ENCODE assay signal across 18 mouse cellular contexts in genomic region chr14:61267908-61268475, GRCm38 (mm10). TPM values are rescaled to one million over a fixed set of nuclear protein-coding genes. Genes with fewer than 3 reads are reported as not detected.
DNase-seq lines count a peak whose midpoint lies in the region; ATAC-seq and TF ChIP-seq lines count a peak whose summit lies in the region.
"Had no signal": no experiment of that assay in that cellular context is flagged by ENCODE, and none has a peak within 500 bp of the region (broad histone marks: within the 10 kb centered on the region; RNA-seq: fewer than 3 reads in every experiment).

No protein-coding gene starts in this region.

- H3K9ac ChIP-seq in heart, postnatal 0 days (replicated peaks; ENCODE audit: low read depth, low read length): no peak overlapping the region
- H3K9ac ChIP-seq in forebrain, embryonic 16.5 days (replicated peaks; ENCODE audit: low read depth, low read length): no peak overlapping the region
- H3K9ac ChIP-seq: embryonic facial prominence, embryonic 13.5 days; neural tube, embryonic 15.5 days had no signal

- H3K27me3 ChIP-seq in heart, postnatal 0 days (ENCODE audit: control insufficient read depth, insufficient read depth, low read length): no peaks in the 10 kb centered on the region
- peaks cover 17% of the 10 kb centered on the region for H3K27me3 ChIP-seq in embryonic facial prominence, embryonic 10.5 days (replicated peaks; ENCODE audit: low read depth, poor library complexity, severe bottlenecking)
- H3K27me3 ChIP-seq in forebrain, embryonic 16.5 days (replicated peaks; ENCODE audit: control insufficient read depth, insufficient read depth, low read length): no peaks in the 10 kb centered on the region
- H3K27me3 ChIP-seq: neural tube, embryonic 15.5 days had no signal

- H3K4me2 ChIP-seq in heart, postnatal 0 days (ENCODE audit: low read depth, low read length): no peak overlapping the region
- H3K4me2 ChIP-seq in forebrain, embryonic 16.5 days (ENCODE audit: low read length): no peak overlapping the region
- H3K4me2 ChIP-seq: embryonic facial prominence, embryonic 13.5 days; neural tube, embryonic 15.5 days had no signal

- H3K9me3 ChIP-seq in heart, postnatal 0 days (replicated peaks; ENCODE audit: control insufficient read depth, low read length): 0 out of 2 replicates have a peak, but pooled peaks cover 3% of the 10 kb centered on the region
- H3K9me3 ChIP-seq in embryonic facial prominence, embryonic 10.5 days: no peaks in the 10 kb centered on the region
- H3K9me3 ChIP-seq in forebrain, embryonic 16.5 days (ENCODE audit: control insufficient read depth, low read length): no peaks in the 10 kb centered on the region
- H3K9me3 ChIP-seq: embryonic facial prominence, embryonic 13.5 days; forebrain, embryonic 10.5 days; neural tube, embryonic 15.5 days had no signal

- ATAC-seq in heart, postnatal 0 days (ENCODE audit: insufficient read depth, low read depth): peak; percentile 60
- ATAC-seq in forebrain, embryonic 16.5 days: no peak

- TF ChIP-seq EP300 in heart, postnatal 0 days (IDR thresholded peaks at IDR 0.05; ENCODE audit: low read depth): no peak

- peak; percentile 67 for DNase-seq in gastrocnemius, adult 2 months
- DNase-seq in gastrocnemius, postnatal 4 days (ENCODE audit: low spot score in 2 of 2): no peak
- peak; percentile 90 for DNase-seq in brain, adult 2 months (ENCODE audit: low read depth, low spot score)
- DNase-seq in cerebellum, adult 9-11 months: peak; percentile 79
- peak; percentile 60 for DNase-seq in heart, postnatal 0 days (ENCODE audit: low spot score)
- no peak for DNase-seq in embryonic facial prominence, embryonic 10.5 days (ENCODE audit: low spot score)
- DNase-seq in thymus, postnatal 0 days (ENCODE audit: low spot score): no peak
- DNase-seq: adrenal gland, adult 8-10 months; B cell, adult 2 months; kidney, adult 18-20 months; lung, adult 18-20 months; right cerebral cortex, adult 18-20 months had no signal

- intact Hi-C loops in gastrocnemius, adult 2 months (cut with DNase I): no loop called here

- H3K4me3 ChIP-seq in gastrocnemius, adult 2 months: no peak overlapping the region
- H3K4me3 ChIP-seq in heart, postnatal 0 days (ENCODE audit: low read depth, low read length): no peak overlapping the region
- H3K4me3 ChIP-seq in embryonic facial prominence, embryonic 10.5 days: no peak overlapping the region
- H3K4me3 ChIP-seq in forebrain, embryonic 16.5 days (replicated peaks; ENCODE audit: low read length): no peak overlapping the region
- H3K4me3 ChIP-seq: embryonic facial prominence, embryonic 13.5 days; forebrain, embryonic 10.5 days; left cerebral cortex, adult 2 months; neural tube, embryonic 15.5 days had no signal

- 32% methylated on average over 5 of the region's 5 CpGs for WGBS in heart, postnatal 0 days
- 69% methylated on average over 5 of the region's 5 CpGs for WGBS in embryonic facial prominence, embryonic 10.5 days
- 62% methylated on average over 5 of the region's 5 CpGs for WGBS in forebrain, embryonic 16.5 days

- H3K27ac ChIP-seq in gastrocnemius, adult 2 months: peak overlapping the region; percentile 60
- peak overlapping the region; percentile 31 for H3K27ac ChIP-seq in heart, postnatal 0 days (ENCODE audit: low read depth)
- H3K27ac ChIP-seq in embryonic facial prominence, embryonic 10.5 days (replicated peaks): no peak overlapping the region
- no peak overlapping the region for H3K27ac ChIP-seq in forebrain, embryonic 16.5 days (ENCODE audit: low read length)
- H3K27ac ChIP-seq: embryonic facial prominence, embryonic 13.5 days; forebrain, embryonic 10.5 days; left cerebral cortex, adult 2 months; neural tube, embryonic 15.5 days had no signal

- TF ChIP-seq CTCF in gastrocnemius, adult 2 months (IDR thresholded peaks at IDR 0.05): no peak
- no peak for TF ChIP-seq CTCF in heart, postnatal 0 days (IDR thresholded peaks at IDR 0.05; ENCODE audit: low read depth)

- peaks cover 8% of the 10 kb centered on the region for H3K4me1 ChIP-seq in heart, postnatal 0 days (ENCODE audit: control insufficient read depth, insufficient read depth)
- no peaks in the 10 kb centered on the region for H3K4me1 ChIP-seq in embryonic facial prominence, embryonic 10.5 days
- no peaks in the 10 kb centered on the region for H3K4me1 ChIP-seq in forebrain, embryonic 16.5 days (replicated peaks; ENCODE audit: control insufficient read depth, insufficient read depth, low read length)
- H3K4me1 ChIP-seq: embryonic facial prominence, embryonic 13.5 days; forebrain, embryonic 10.5 days; neural tube, embryonic 15.5 days had no signal

- H3K36me3 ChIP-seq in heart, postnatal 0 days (replicated peaks; ENCODE audit: control insufficient read depth, insufficient read depth, low read length): no peaks in the 10 kb centered on the region
- no peaks in the 10 kb centered on the region for H3K36me3 ChIP-seq in embryonic facial prominence, embryonic 10.5 days (replicated peaks)
- H3K36me3 ChIP-seq in forebrain, embryonic 16.5 days (ENCODE audit: control insufficient read depth, insufficient read depth): no peaks in the 10 kb centered on the region
- H3K36me3 ChIP-seq: embryonic facial prominence, embryonic 13.5 days; forebrain, embryonic 10.5 days; neural tube, embryonic 15.5 days had no signal

RNA-seq across cellular contexts. Expression of gene Sgcg, which starts 9.7 kb away (rescaled TPM):
- total RNA-seq in gastrocnemius, adult 2 months (2021): 100 to 1,000 TPM; 126 to 144 TPM
- total RNA-seq in gastrocnemius, postnatal 4 days (2021): 100 to 1,000 TPM; 145 to 161 TPM
- 97.9 and 117 TPM in 2 replicates for total RNA-seq in heart, postnatal 0 days (2014; rRNA removed; ENCODE audit: low replicate concordance)
- polyA plus RNA-seq in heart, postnatal 0 days (2015; fragmentation: Nextera tagmentation; extraction: Ambion mirVana): 135 and 143 TPM in 2 replicates
- not detected in 2 replicates for polyA plus RNA-seq in embryonic facial prominence, embryonic 10.5 days (2016; fragmentation: Nextera tagmentation; extraction: Ambion mirVana)
- 0.48 and 0.62 TPM in 2 replicates for polyA plus RNA-seq in thymus, postnatal 0 days (2015; fragmentation: Nextera tagmentation; extraction: Ambion mirVana)
- polyA plus RNA-seq in forebrain, embryonic 16.5 days (2015; fragmentation: Nextera tagmentation; extraction: Ambion mirVana): 0.22 and 0.24 TPM in 2 replicates
- total RNA-seq: megakaryocyte, adult 5-6 weeks had no signal
- polyA plus RNA-seq: forebrain, embryonic 10.5 days had no signal

RNA-seq across cellular contexts. Expression of gene Arl11, which starts 41.6 kb away (rescaled TPM):
- under 1 TPM; 0.54 to 0.56 TPM for total RNA-seq in gastrocnemius, adult 2 months (2021)
- 1 to 10 TPM; 1.1 to 1.4 TPM for total RNA-seq in gastrocnemius, postnatal 4 days (2021)
- not detected in 2 replicates for total RNA-seq in heart, postnatal 0 days (2014; rRNA removed; ENCODE audit: low replicate concordance)
- 0.33 and 0.79 TPM in 2 replicates for polyA plus RNA-seq in heart, postnatal 0 days (2015; fragmentation: Nextera tagmentation; extraction: Ambion mirVana)
- 0.30 and 0.36 TPM in 2 replicates for polyA plus RNA-seq in embryonic facial prominence, embryonic 10.5 days (2016; fragmentation: Nextera tagmentation; extraction: Ambion mirVana)
- 2.7 and 3.7 TPM in 2 replicates for polyA plus RNA-seq in thymus, postnatal 0 days (2015; fragmentation: Nextera tagmentation; extraction: Ambion mirVana)
- polyA plus RNA-seq in forebrain, embryonic 16.5 days (2015; fragmentation: Nextera tagmentation; extraction: Ambion mirVana): 0.24 and 0.39 TPM in 2 replicates

Comparison
In these comparisons a context has a peak if more than half of its experiments do, and no peak if none do; other contexts are left out.
1. DNase-seq: peak in gastrocnemius, adult 2 months (single experiment), brain, adult 2 months (single experiment), cerebellum, adult 9-11 months (single experiment) and heart, postnatal 0 days (single experiment); none in gastrocnemius, postnatal 4 days (0 of 2), embryonic facial prominence, embryonic 10.5 days (single experiment) and thymus, postnatal 0 days (single experiment).
2. H3K27ac ChIP-seq: peak in gastrocnemius, adult 2 months (single experiment) and heart, postnatal 0 days (single experiment); none in embryonic facial prominence, embryonic 10.5 days (single experiment) and forebrain, embryonic 16.5 days (single experiment).
3. RNA of gene Sgcg, which starts 9.7 kb away (polyA plus RNA-seq): 135 to 143 TPM in heart, postnatal 0 days; 0.48 to 0.62 TPM in thymus, postnatal 0 days, 0.22 to 0.24 TPM in forebrain, embryonic 16.5 days and not detected in embryonic facial prominence, embryonic 10.5 days; every median in the first group is over 10 times any median in the second.